Mouse (Mus musculus): ENCODE results near the gene Stxbp6. TPM values are rescaled to one million over a fixed set of nuclear protein-coding genes. Genes with fewer than 3 reads are reported as not detected.
"Not testable (repeated sequence)": the region's sequence is repeated elsewhere in the genome, so short reads cannot be mapped to it uniquely, and the experiment has no call there.

Stxbp6 gene
- polyA plus RNA-seq, 1 experiment, result 8.4 TPM

GRCm38 (mm10) chr12:45052860-45053259 lies 21.6 kb downstream of the Stxbp6 start:
- H3K4me1 ChIP-seq (ENCODE audit: control insufficient read depth, insufficient read depth, low read length), result no peaks in the 10 kb centered on the region
- no peaks in the 10 kb centered on the region for H3K27me3 ChIP-seq (ENCODE audit: control insufficient read depth, insufficient read depth, low read length, poor library complexity, severe bottlenecking)
- no peak overlapping the region for H3K9ac ChIP-seq (ENCODE audit: low read depth, poor library complexity, severe bottlenecking)
- no peaks in the 10 kb centered on the region for H3K9me3 ChIP-seq (replicated peaks; ENCODE audit: control insufficient read depth, insufficient read depth, low read length, poor library complexity, severe bottlenecking)
- TF ChIP-seq POLR2A (IDR thresholded peaks at IDR 0.05; ENCODE audit: insufficient read depth, low read length) (no peak), CTCF (IDR thresholded peaks at IDR 0.05; ENCODE audit: low read depth, low read length) (no peak), EP300 (IDR thresholded peaks at IDR 0.05; ENCODE audit: insufficient read depth, low read depth, low read length) (no peak)
- H3K36me3 ChIP-seq (ENCODE audit: control insufficient read depth, insufficient read depth, low read length, poor library complexity, severe bottlenecking), result no peaks in the 10 kb centered on the region
- no peak overlapping the region for H3K4me3 ChIP-seq (ENCODE audit: low read depth, low read length)
- no peak overlapping the region for H3K27ac ChIP-seq (ENCODE audit: insufficient read depth, low read length)

GRCm38 (mm10) chr12:45049894-45050293 lies 24.6 kb downstream of the Stxbp6 start:
- Histone ChIP-seq H3K4me3 (ENCODE audit: low read depth, low read length) (no peak overlapping the region), H3K27me3 (ENCODE audit: control insufficient read depth, insufficient read depth, low read length, poor library complexity, severe bottlenecking) (no peaks in the 10 kb centered on the region), H3K27ac (ENCODE audit: insufficient read depth, low read length) (no peak overlapping the region), H3K9ac (ENCODE audit: low read depth, poor library complexity, severe bottlenecking) (no peak overlapping the region), H3K9me3 (replicated peaks; ENCODE audit: control insufficient read depth, insufficient read depth, low read length, poor library complexity, severe bottlenecking) (no peaks in the 10 kb centered on the region), H3K4me1 (ENCODE audit: control insufficient read depth, insufficient read depth, low read length) (no peaks in the 10 kb centered on the region), H3K36me3 (ENCODE audit: control insufficient read depth, insufficient read depth, low read length, poor library complexity, severe bottlenecking) (no peaks in the 10 kb centered on the region)
- no peak for TF ChIP-seq POLR2A (IDR thresholded peaks at IDR 0.05; ENCODE audit: insufficient read depth, low read length)
- TF ChIP-seq CTCF (IDR thresholded peaks at IDR 0.05; ENCODE audit: low read depth, low read length), result no peak
- no peak for TF ChIP-seq EP300 (IDR thresholded peaks at IDR 0.05; ENCODE audit: insufficient read depth, low read depth, low read length)

- H3K36me3 ChIP-seq (ENCODE audit: control insufficient read depth, insufficient read depth, low read length, poor library complexity, severe bottlenecking); H3K27ac ChIP-seq (ENCODE audit: insufficient read depth, low read length); H3K27me3 ChIP-seq (ENCODE audit: control insufficient read depth, insufficient read depth, low read length, poor library complexity, severe bottlenecking); H3K9ac ChIP-seq (ENCODE audit: low read depth, poor library complexity, severe bottlenecking); H3K4me3 ChIP-seq (ENCODE audit: low read depth, low read length); H3K4me1 ChIP-seq (ENCODE audit: control insufficient read depth, insufficient read depth, low read length); H3K9me3 ChIP-seq (replicated peaks; ENCODE audit: control insufficient read depth, insufficient read depth, low read length, poor library complexity, severe bottlenecking): not testable (repeated sequence)
Observed at GRCm38 (mm10) chr12:45047711-45048110, 26.8 kb downstream of the Stxbp6 start.

GRCm38 (mm10) chr12:45047172-45047571 lies 27.3 kb downstream of the Stxbp6 start:
- H3K9ac ChIP-seq (ENCODE audit: low read depth, poor library complexity, severe bottlenecking), result no peak overlapping the region
- no peak overlapping the region for H3K27ac ChIP-seq (ENCODE audit: insufficient read depth, low read length)
- TF ChIP-seq POLR2A (IDR thresholded peaks at IDR 0.05; ENCODE audit: insufficient read depth, low read length) (no peak), EP300 (IDR thresholded peaks at IDR 0.05; ENCODE audit: insufficient read depth, low read depth, low read length) (no peak), CTCF (IDR thresholded peaks at IDR 0.05; ENCODE audit: low read depth, low read length) (no peak)
- no peaks in the 10 kb centered on the region for H3K9me3 ChIP-seq (replicated peaks; ENCODE audit: control insufficient read depth, insufficient read depth, low read length, poor library complexity, severe bottlenecking)
- no peak overlapping the region for H3K4me3 ChIP-seq (ENCODE audit: low read depth, low read length)
- H3K27me3 ChIP-seq (ENCODE audit: control insufficient read depth, insufficient read depth, low read length, poor library complexity, severe bottlenecking), result no peaks in the 10 kb centered on the region
- H3K36me3 ChIP-seq (ENCODE audit: control insufficient read depth, insufficient read depth, low read length, poor library complexity, severe bottlenecking), result no peaks in the 10 kb centered on the region
- no peaks in the 10 kb centered on the region for H3K4me1 ChIP-seq (ENCODE audit: control insufficient read depth, insufficient read depth, low read length)

- TF ChIP-seq CTCF (IDR thresholded peaks at IDR 0.05; ENCODE audit: low read depth, low read length) (no peak), POLR2A (IDR thresholded peaks at IDR 0.05; ENCODE audit: insufficient read depth, low read length) (no peak), EP300 (IDR thresholded peaks at IDR 0.05; ENCODE audit: insufficient read depth, low read depth, low read length) (no peak)
- Histone ChIP-seq H3K9ac (ENCODE audit: low read depth, poor library complexity, severe bottlenecking) (no peak overlapping the region), H3K9me3 (replicated peaks; ENCODE audit: control insufficient read depth, insufficient read depth, low read length, poor library complexity, severe bottlenecking) (no peaks in the 10 kb centered on the region), H3K4me1 (ENCODE audit: control insufficient read depth, insufficient read depth, low read length) (no peaks in the 10 kb centered on the region), H3K36me3 (ENCODE audit: control insufficient read depth, insufficient read depth, low read length, poor library complexity, severe bottlenecking) (no peaks in the 10 kb centered on the region), H3K27me3 (ENCODE audit: control insufficient read depth, insufficient read depth, low read length, poor library complexity, severe bottlenecking) (no peaks in the 10 kb centered on the region), H3K4me3 (ENCODE audit: low read depth, low read length) (no peak overlapping the region), H3K27ac (ENCODE audit: insufficient read depth, low read length) (no peak overlapping the region)
Observed at GRCm38 (mm10) chr12:45044581-45044980, 29.9 kb downstream of the Stxbp6 start.

GRCm38 (mm10) chr12:45042591-45043091 lies 31.9 kb downstream of the Stxbp6 start:
- Histone ChIP-seq H3K9ac (ENCODE audit: low read depth, poor library complexity, severe bottlenecking) (no peak overlapping the region), H3K36me3 (ENCODE audit: control insufficient read depth, insufficient read depth, low read length, poor library complexity, severe bottlenecking) (no peaks in the 10 kb centered on the region), H3K9me3 (replicated peaks; ENCODE audit: control insufficient read depth, insufficient read depth, low read length, poor library complexity, severe bottlenecking) (no peaks in the 10 kb centered on the region), H3K4me1 (ENCODE audit: control insufficient read depth, insufficient read depth, low read length) (no peaks in the 10 kb centered on the region), H3K27ac (ENCODE audit: insufficient read depth, low read length) (no peak overlapping the region), H3K27me3 (ENCODE audit: control insufficient read depth, insufficient read depth, low read length, poor library complexity, severe bottlenecking) (no peaks in the 10 kb centered on the region), H3K4me3 (ENCODE audit: low read depth, low read length) (no peak overlapping the region)
- no peak for TF ChIP-seq CTCF (IDR thresholded peaks at IDR 0.05; ENCODE audit: low read depth, low read length)
- no peak for TF ChIP-seq EP300 (IDR thresholded peaks at IDR 0.05; ENCODE audit: insufficient read depth, low read depth, low read length)
- no peak for TF ChIP-seq POLR2A (IDR thresholded peaks at IDR 0.05; ENCODE audit: insufficient read depth, low read length)
